Mouse (Mus musculus) spleen, postnatal 0 days (tissue): ENCODE data around the gene Tipin. TPM values are rescaled to one million over a fixed set of nuclear protein-coding genes. Genes with fewer than 3 reads are reported as not detected.

Experiments
- polyA plus RNA-seq: library from polyadenylated mRNA; unstranded; fragments of >200 nt; fragmentation: Nextera tagmentation; extraction: Ambion mirVana; gene quantifications from 2 replicates; pipeline ENCODE4 v1.2.1, GENCODE M21; 2015

Tipin gene
- 296 and 327 TPM in 2 replicates for polyA plus RNA-seq

DNA sequence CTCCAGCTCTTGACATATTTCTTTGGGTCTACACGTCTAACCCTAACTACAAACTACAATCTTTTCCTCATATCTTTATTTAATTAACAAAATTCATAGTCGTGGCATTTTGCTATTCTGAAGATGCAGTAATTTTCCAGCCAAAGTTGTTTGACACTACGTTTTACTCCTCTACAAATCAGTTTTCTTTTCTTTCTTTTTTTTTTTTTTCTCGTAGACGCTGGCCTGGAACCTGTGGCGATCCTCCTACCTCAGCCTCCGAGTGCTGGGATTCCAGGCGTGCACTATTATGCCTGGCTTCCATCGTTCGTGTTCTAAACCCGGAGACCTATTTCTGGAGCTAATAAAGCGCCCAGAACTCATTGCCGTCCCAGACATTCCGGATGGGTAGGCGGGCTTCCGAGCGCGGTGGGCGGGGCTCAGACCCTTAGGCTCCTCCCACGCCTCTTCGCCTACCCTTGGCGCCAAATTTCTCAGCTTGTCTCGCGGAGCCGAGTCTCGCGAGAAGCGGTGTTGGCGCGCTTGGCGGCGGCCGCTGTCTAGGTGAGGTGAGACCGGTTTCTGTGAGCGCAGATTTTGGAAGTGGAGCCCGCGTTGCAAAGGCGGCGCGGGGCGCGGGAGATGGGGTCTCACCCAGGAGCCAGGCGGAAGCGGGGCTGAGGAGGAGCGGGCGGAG lies at the start of gene Tipin:
Gene Tipin (plus strand): TSS at position 477 of the 676 bp plus-strand sequence.

DNA sequence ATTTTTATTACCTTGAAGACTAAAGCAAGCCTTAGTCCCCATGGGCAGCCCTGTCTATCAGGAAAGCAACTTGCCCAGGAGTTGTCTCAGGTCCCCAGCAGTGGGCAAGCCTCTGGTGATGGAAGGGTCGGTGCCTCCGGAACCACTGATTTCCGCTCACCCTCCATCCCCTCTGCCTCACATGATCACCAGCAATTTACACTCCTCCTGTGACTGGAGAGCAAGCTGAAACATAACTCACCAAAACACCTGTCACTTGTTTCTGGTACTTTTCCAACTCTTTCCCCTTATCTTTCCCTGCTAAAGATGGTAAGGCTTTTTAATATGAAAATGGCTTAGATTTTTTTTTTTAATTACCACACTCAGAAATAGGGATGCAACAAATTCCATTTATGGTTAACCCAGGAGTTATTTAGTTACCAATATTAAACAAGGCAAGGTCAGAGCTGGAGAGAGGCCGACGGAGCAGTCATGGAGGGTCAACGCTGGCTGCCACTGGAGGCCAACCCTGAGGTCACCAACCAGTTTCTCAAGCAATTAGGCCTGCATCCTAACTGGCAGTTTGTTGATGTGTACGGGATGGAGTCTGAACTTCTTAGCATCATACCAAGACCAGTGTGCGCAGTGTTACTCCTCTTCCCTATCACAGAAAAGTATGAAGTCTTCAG lies 46.5 kb upstream of the Tipin start, which contains the start of gene Uchl4:
Gene Uchl4 (plus strand): TSS at position 434 of the 668 bp plus-strand sequence.

DNA sequence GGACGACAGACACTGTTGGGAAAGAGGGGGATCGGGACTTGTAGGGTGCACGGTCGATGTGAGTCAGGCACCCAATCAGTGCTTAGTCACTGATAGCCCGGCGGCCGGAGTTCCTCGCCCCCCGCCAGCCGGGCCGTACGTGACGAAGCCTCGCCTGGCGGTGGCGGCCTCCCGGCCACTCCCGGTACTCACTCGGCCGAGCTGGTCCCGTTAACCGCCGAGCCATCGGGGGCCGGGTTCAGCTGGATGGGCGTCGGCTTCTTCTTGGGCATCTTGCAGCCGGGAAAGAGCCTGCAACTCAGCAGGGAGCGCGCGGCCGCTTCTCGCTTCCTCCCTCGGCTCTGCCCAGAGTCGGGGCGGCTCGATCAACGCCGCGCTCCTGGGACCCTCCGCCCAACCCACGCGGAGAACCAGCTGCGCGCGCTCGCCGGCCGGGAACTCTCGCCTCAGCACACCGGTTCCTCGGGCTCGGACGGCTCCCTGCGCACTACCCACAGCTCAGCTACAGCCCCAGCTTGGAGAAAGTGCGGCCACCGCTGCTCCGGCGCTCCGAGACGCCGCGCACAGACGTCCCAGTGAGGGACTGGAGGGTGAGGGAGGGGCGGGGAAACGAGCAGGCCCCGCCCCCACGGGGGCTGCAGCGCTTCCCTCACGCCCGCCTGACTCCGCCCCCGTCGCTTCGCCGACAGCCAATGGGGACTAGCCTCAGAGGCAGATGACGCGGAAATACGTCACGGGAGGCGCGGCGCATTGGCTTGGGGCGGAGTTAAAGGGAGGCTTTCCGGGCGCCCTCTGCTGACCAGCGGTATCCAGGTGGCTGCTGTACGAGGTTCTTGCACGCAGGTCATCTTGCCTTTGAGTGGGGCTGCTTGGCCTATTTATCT lies 28.1 kb upstream of the Tipin start, which contains the start of gene Map2k1:
Gene Map2k1 (minus strand): TSS at position 611 of the 884 bp plus-strand sequence.

DNA sequence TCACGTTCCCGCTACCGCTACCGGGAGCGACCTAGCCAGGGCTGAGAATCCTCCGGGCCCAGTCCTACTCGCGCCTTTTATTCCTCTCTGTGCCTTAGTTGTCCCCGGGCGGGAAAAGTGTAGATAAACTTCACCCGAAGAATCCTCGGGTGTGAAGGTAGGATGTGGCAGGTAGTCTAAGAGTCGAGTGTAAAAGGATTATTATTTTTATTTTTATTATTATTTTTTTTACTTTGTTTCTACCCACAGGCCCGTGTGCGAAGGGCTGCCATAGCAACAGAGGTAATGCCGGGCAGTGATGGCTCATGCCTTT lies 59.8 kb downstream of the Tipin start, which contains the start of gene Dis3l:
Gene Dis3l (minus strand): TSS at position 35 of the 313 bp plus-strand sequence.

Other genes with a start within 250 kb of the Tipin start
- 0.12 and 0.24 TPM in 2 replicates for gene Lctl, start 164.4 kb upstream of the Tipin start, polyA plus RNA-seq
- 14.3 and 15.7 TPM in 2 replicates for gene Zwilch, start 108.5 kb upstream of the Tipin start, polyA plus RNA-seq
- gene Rpl4, start 108.2 kb upstream of the Tipin start, polyA plus RNA-seq, result 966 and 1,011 TPM in 2 replicates
- 23.0 and 27.1 TPM in 2 replicates for gene Snapc5, start 102.3 kb upstream of the Tipin start, polyA plus RNA-seq
- 1.9 and 2.2 TPM in 2 replicates for gene Uchl4, start 46.4 kb upstream of the Tipin start, polyA plus RNA-seq
- 31.9 and 39.4 TPM in 2 replicates for gene Map2k1, start 27.9 kb upstream of the Tipin start, polyA plus RNA-seq
- gene Dis3l, start 59.7 kb downstream of the Tipin start, polyA plus RNA-seq, result 7.3 and 8.0 TPM in 2 replicates
- 0.54 and 0.80 TPM in 2 replicates for gene Megf11, start 104.0 kb downstream of the Tipin start, polyA plus RNA-seq